Mouse (Mus musculus) liver, embryonic 12.5 days (tissue): Measurements from ENCODE around the gene Mif. TPM values are rescaled to one million over a fixed set of nuclear protein-coding genes. Genes with fewer than 3 reads are reported as not detected.
"Not testable (repeated sequence)": the region's sequence is repeated elsewhere in the genome, so short reads cannot be mapped to it uniquely, and the experiment has no call there.

Source experiments
- ATAC-seq: fragments of 200-750 bp; cut with Nextera tagmentation; 2 replicates; pipeline ENCODE4 v1.8.0; 2017; ENCODE audit warnings: moderate number of reproducible peaks, mild to moderate bottlenecking, moderate library complexity
- H3K27ac ChIP-seq: fragments of 300-500 bp; sonication (generic); 2 replicates; pipeline ENCODE4 v1.5.1; 2016; ENCODE audit warnings: mild to moderate bottlenecking
- H3K27me3 ChIP-seq: fragments of 300-500 bp; sonication (generic); replicated peaks from 2 replicates; pipeline ENCODE4 v1.6.1; 2016; ENCODE audit warnings: mild to moderate bottlenecking, moderate library complexity
- H3K36me3 ChIP-seq: fragments of 300-500 bp; sonication (generic); 2 replicates; pipeline ENCODE4 v1.6.1; 2016; ENCODE audit warnings: mild to moderate bottlenecking, moderate library complexity
- H3K4me1 ChIP-seq: fragments of 300-500 bp; sonication (generic); 2 replicates; pipeline ENCODE4 v1.6.1; 2016
- H3K4me2 ChIP-seq: fragments of 300-500 bp; sonication (generic); 2 replicates; pipeline ENCODE4 v1.6.1; 2016; ENCODE audit warnings: mild to moderate bottlenecking, moderate library complexity
- H3K4me3 ChIP-seq: fragments of 300-500 bp; sonication (generic); 2 replicates; pipeline ENCODE4 v1.5.1; 2016; ENCODE audit warnings: mild to moderate bottlenecking, moderate library complexity
- H3K9ac ChIP-seq: fragments of 300-500 bp; sonication (generic); 2 replicates; pipeline ENCODE4 v1.6.1; 2016; ENCODE audit warnings: mild to moderate bottlenecking, moderate library complexity
- H3K9me3 ChIP-seq: fragments of 300-500 bp; sonication (generic); replicated peaks from 2 replicates; pipeline ENCODE4 v1.6.1; 2016; ENCODE audit warnings: mild to moderate bottlenecking, moderate library complexity
- WGBS: fragments of 180-500 bp; shearing (Covaris S2); methylation state at CpG from one replicate; pipeline ENCODE4 v1.1.7; 2016; ENCODE audit not compliant: insufficient replicate concordance; 5-methylcytosine and 5-hydroxymethylcytosine counted together
- polyA plus RNA-seq: library from polyadenylated mRNA; unstranded; fragments of >200 nt; fragmentation: Nextera tagmentation; extraction: Ambion mirVana; gene quantifications from 2 replicates; pipeline ENCODE4 v1.2.1, GENCODE M21; 2016

Gene Mif
- polyA plus RNA-seq, 1 experiment from 2014 or later = 1,459 TPM

- Histone ChIP-seq H3K27me3 (peaks cover 28% of the 10 kb centered on the region; the same call in 1 of the 2 replicates), H3K4me1 (peaks cover 18% of the 10 kb centered on the region), H3K4me2 (no peak overlapping the region), H3K9ac (no peak overlapping the region), H3K36me3 (peaks cover 5% of the 10 kb centered on the region; the same call in 1 of the 2 replicates), H3K9me3 (no peaks in the 10 kb centered on the region), H3K4me3 (no peak overlapping the region), H3K27ac (no peak overlapping the region)
- WGBS = 45% methylated on average over 3 of the region's 3 CpGs
- no peak for ATAC-seq
Observed at GRCm38 (mm10) chr10:75851681-75852080, 8.4 kb downstream of the Mif start.

GRCm38 (mm10) chr10:75851076-75851475 is 9.0 kb downstream of the Mif start:
- H3K27me3 ChIP-seq = peaks cover 28% of the 10 kb centered on the region; the same call in 1 of the 2 replicates
- H3K36me3 ChIP-seq = no peaks in the 10 kb centered on the region
- H3K4me1 ChIP-seq = peaks cover 24% of the 10 kb centered on the region
- H3K4me2 ChIP-seq = no peak overlapping the region
- H3K4me3 ChIP-seq = no peak overlapping the region
- no peak for ATAC-seq
- H3K9ac ChIP-seq = no peak overlapping the region
- H3K27ac ChIP-seq = no peak overlapping the region
- H3K9me3 ChIP-seq = no peaks in the 10 kb centered on the region
- WGBS = 21% methylated on average over 6 of the region's 6 CpGs

GRCm38 (mm10) chr10:75848382-75848781 is 11.7 kb downstream of the Mif start:
- Histone ChIP-seq H3K9me3 (no peaks in the 10 kb centered on the region), H3K9ac (no peak overlapping the region), H3K4me1 (peaks cover 42% of the 10 kb centered on the region), H3K4me3 (no peak overlapping the region), H3K4me2 (no peak overlapping the region), H3K36me3 (no peaks in the 10 kb centered on the region), H3K27ac (no peak overlapping the region), H3K27me3 (peaks cover 28% of the 10 kb centered on the region; the same call in 1 of the 2 replicates)
- no peak for ATAC-seq
- 28% methylated on average over 3 of the region's 3 CpGs for WGBS

- 35% methylated on average over 6 of the region's 6 CpGs for WGBS
- ATAC-seq = peak; percentile 98
- Histone ChIP-seq H3K9me3 (no peaks in the 10 kb centered on the region), H3K4me1 (peaks cover 33% of the 10 kb centered on the region), H3K9ac (no peak overlapping the region; the same call in 1 of the 2 replicates), H3K27me3 (peaks cover 14% of the 10 kb centered on the region), H3K36me3 (no peaks in the 10 kb centered on the region), H3K27ac (peak overlapping the region; percentile 71), H3K4me3 (no peak overlapping the region), H3K4me2 (peak overlapping the region; percentile 55)
Observed at GRCm38 (mm10) chr10:75845306-75845930, 14.6 kb downstream of the Mif start.

GRCm38 (mm10) chr10:75844800-75845199 is 15.2 kb downstream of the Mif start:
- peaks cover 33% of the 10 kb centered on the region for H3K4me1 ChIP-seq
- peak overlapping the region; percentile 55; the same call in 1 of the 2 replicates for H3K4me2 ChIP-seq
- no peaks in the 10 kb centered on the region for H3K9me3 ChIP-seq
- H3K36me3 ChIP-seq = no peaks in the 10 kb centered on the region
- no peak overlapping the region; the same call in 1 of the 2 replicates for H3K9ac ChIP-seq
- WGBS = 85% methylated on average over 1 of the region's 1 CpGs
- no peak overlapping the region for H3K4me3 ChIP-seq
- no peak for ATAC-seq
- peak overlapping the region; percentile 69 for H3K27ac ChIP-seq
- H3K27me3 ChIP-seq = peaks cover 9% of the 10 kb centered on the region

GRCm38 (mm10) chr10:75843898-75844297 is 16.1 kb downstream of the Mif start:
- H3K36me3 ChIP-seq, ATAC-seq, H3K27ac ChIP-seq, H3K9ac ChIP-seq, H3K4me2 ChIP-seq, H3K27me3 ChIP-seq, H3K4me3 ChIP-seq, H3K9me3 ChIP-seq: not testable (repeated sequence)
- 67% methylated on average over 6 of the region's 6 CpGs for WGBS
- H3K4me1 ChIP-seq = peaks cover 33% of the 10 kb centered on the region

- 72% methylated on average over 10 of the region's 10 CpGs for WGBS
- no peak for ATAC-seq
- peaks cover 43% of the 10 kb centered on the region for H3K4me1 ChIP-seq
- peaks cover 11% of the 10 kb centered on the region for H3K27me3 ChIP-seq
- H3K27ac ChIP-seq = no peak overlapping the region
- H3K4me2 ChIP-seq = no peak overlapping the region
- H3K36me3 ChIP-seq = no peaks in the 10 kb centered on the region
- no peak overlapping the region for H3K9ac ChIP-seq
- H3K9me3 ChIP-seq = no peaks in the 10 kb centered on the region
- no peak overlapping the region for H3K4me3 ChIP-seq
Observed at GRCm38 (mm10) chr10:75839092-75839491, 20.9 kb downstream of the Mif start.

GRCm38 (mm10) chr10:75837248-75837759 is 22.7 kb downstream of the Mif start, which contains the start of gene Gstt2:
TSS of gene Gstt2 (minus strand) at chr10:75837424.
- Histone ChIP-seq H3K4me1 (peaks cover 60% of the 10 kb centered on the region), H3K36me3 (no peaks in the 10 kb centered on the region), H3K9ac (peak within 1 kb of the TSS; percentile 78), H3K27ac (peak within 1 kb of the TSS; percentile 81), H3K27me3 (peaks cover 24% of the 10 kb centered on the region), H3K9me3 (no peaks in the 10 kb centered on the region), H3K4me3 (peak within 1 kb of the TSS; percentile 65), H3K4me2 (peak within 1 kb of the TSS; percentile 86)
- WGBS = under 1% methylated on average over 21 of the region's 21 CpGs
- peak; percentile 85 for ATAC-seq

- 0 out of 2 replicates have a peak, but pooled peaks have one; percentile 5 for ATAC-seq
- WGBS = 17% methylated on average over 9 of the region's 10 CpGs
- H3K36me3 ChIP-seq = no peaks in the 10 kb centered on the region
- peak overlapping the region; percentile 86 for H3K4me2 ChIP-seq
- H3K4me1 ChIP-seq = peaks cover 61% of the 10 kb centered on the region
- peak overlapping the region; percentile 65 for H3K4me3 ChIP-seq
- H3K27me3 ChIP-seq = peaks cover 24% of the 10 kb centered on the region
- peak overlapping the region; percentile 69; the same call in 1 of the 2 replicates for H3K9ac ChIP-seq
- no peaks in the 10 kb centered on the region for H3K9me3 ChIP-seq
- peak overlapping the region; percentile 81 for H3K27ac ChIP-seq
Observed at GRCm38 (mm10) chr10:75835761-75836531, 24.1 kb downstream of the Mif start.

GRCm38 (mm10) chr10:75835307-75835706 is 24.7 kb downstream of the Mif start:
- Histone ChIP-seq H3K4me3 (peak overlapping the region; percentile 65), H3K4me2 (peak overlapping the region; percentile 86), H3K4me1 (peaks cover 61% of the 10 kb centered on the region), H3K9me3 (no peaks in the 10 kb centered on the region), H3K36me3 (no peaks in the 10 kb centered on the region), H3K9ac (peak overlapping the region; percentile 69; the same call in 1 of the 2 replicates), H3K27ac (peak overlapping the region; percentile 81), H3K27me3 (peaks cover 24% of the 10 kb centered on the region)
- under 1% methylated on average over 10 of the region's 10 CpGs for WGBS
- peak; percentile 69 for ATAC-seq

- Histone ChIP-seq H3K27me3 (peaks cover 24% of the 10 kb centered on the region), H3K9me3 (no peaks in the 10 kb centered on the region), H3K4me2 (peak overlapping the region; percentile 86), H3K36me3 (no peaks in the 10 kb centered on the region), H3K9ac (peak overlapping the region; percentile 69), H3K27ac (peak overlapping the region; percentile 81), H3K4me3 (peak overlapping the region; percentile 65), H3K4me1 (peaks cover 61% of the 10 kb centered on the region)
- WGBS = 6% methylated on average over 9 of the region's 9 CpGs
- ATAC-seq = no peak; the same call in 1 of the 2 replicates
Observed at GRCm38 (mm10) chr10:75834721-75835120, 25.3 kb downstream of the Mif start.

GRCm38 (mm10) chr10:75834250-75834649 is 25.8 kb downstream of the Mif start:
- ATAC-seq = peak; percentile 13
- Histone ChIP-seq H3K27me3 (peaks cover 24% of the 10 kb centered on the region), H3K36me3 (no peaks in the 10 kb centered on the region), H3K9me3 (no peaks in the 10 kb centered on the region), H3K27ac (peak overlapping the region; percentile 72), H3K9ac (peak overlapping the region; percentile 69), H3K4me1 (peaks cover 61% of the 10 kb centered on the region), H3K4me3 (peak overlapping the region; percentile 65), H3K4me2 (peak overlapping the region; percentile 86)
- WGBS = under 1% methylated on average over 21 of the region's 21 CpGs
